Mouse (Mus musculus) frontal cortex, adult (tissue): ENCODE data around the gene Bud13.
"Not testable (repeated sequence)": the region's sequence is repeated elsewhere in the genome, so short reads cannot be mapped to it uniquely, and the experiment has no call there.

Experiments used
- ATAC-seq: cut with Nextera tagmentation; 2 replicates; pipeline ENCODE4 v1.9.2; 2017; ENCODE audit warnings: mild to moderate bottlenecking, moderate library complexity, mixed read lengths; ENCODE audit not compliant: low TSS enrichment

Bud13 gene

GRCm38 (mm10) chr9:46302142-46302541, 19.3 kb downstream of the Bud13 start:
- ATAC-seq: peak; percentile 78

GRCm38 (mm10) chr9:46309121-46309520, 26.3 kb downstream of the Bud13 start:
- ATAC-seq: no peak

GRCm38 (mm10) chr9:46314507-46314906, 31.7 kb downstream of the Bud13 start:
- ATAC-seq: peak; percentile 80

GRCm38 (mm10) chr9:46314921-46315320, 32.1 kb downstream of the Bud13 start:
- no peak for ATAC-seq

GRCm38 (mm10) chr9:46315807-46316365, 33.1 kb downstream of the Bud13 start:
- ATAC-seq: peak; percentile 77

GRCm38 (mm10) chr9:46316388-46316787, 33.6 kb downstream of the Bud13 start:
- no peak for ATAC-seq

- no peak for ATAC-seq
Observed at GRCm38 (mm10) chr9:46316909-46317308, 34.1 kb downstream of the Bud13 start.

- ATAC-seq: no peak
Observed at GRCm38 (mm10) chr9:46317957-46318356, 35.1 kb downstream of the Bud13 start.

GRCm38 (mm10) chr9:46319886-46320285, 37.1 kb downstream of the Bud13 start, which contains the start of gene 4931429L15Rik:
4931429L15Rik (minus strand) TSS chr9:46319986.
- ATAC-seq: not testable (repeated sequence)

GRCm38 (mm10) chr9:46320461-46320860, 37.7 kb downstream of the Bud13 start:
- no peak for ATAC-seq

- ATAC-seq: no peak
Observed at GRCm38 (mm10) chr9:46326694-46327405, 44.0 kb downstream of the Bud13 start.

- no peak for ATAC-seq
Observed at GRCm38 (mm10) chr9:46327706-46328571, 45.1 kb downstream of the Bud13 start.

GRCm38 (mm10) chr9:46328572-46329249, 45.9 kb downstream of the Bud13 start:
- peak; percentile 81 for ATAC-seq

GRCm38 (mm10) chr9:46329250-46329648, 46.4 kb downstream of the Bud13 start:
- ATAC-seq: peak; percentile 50; the same call in 1 of the 2 replicates

- ATAC-seq: no peak
Observed at GRCm38 (mm10) chr9:46329801-46330585, 47.2 kb downstream of the Bud13 start.

GRCm38 (mm10) chr9:46330586-46330895, 47.7 kb downstream of the Bud13 start:
- ATAC-seq: no peak

GRCm38 (mm10) chr9:46331301-46331700, 48.5 kb downstream of the Bud13 start:
- no peak for ATAC-seq

- ATAC-seq: no peak
Observed at GRCm38 (mm10) chr9:46334471-46335025, 51.7 kb downstream of the Bud13 start.

- peak; percentile 41 for ATAC-seq
Observed at GRCm38 (mm10) chr9:46335461-46335995, 52.7 kb downstream of the Bud13 start.

- ATAC-seq: not testable (repeated sequence)
Observed at GRCm38 (mm10) chr9:46336294-46336693, 53.5 kb downstream of the Bud13 start.

GRCm38 (mm10) chr9:46337331-46337730, 54.5 kb downstream of the Bud13 start:
- no peak; the same call in 1 of the 2 replicates for ATAC-seq
